Mouse (Mus musculus) thymus, adult 2 months (tissue): ENCODE measurements around the gene Mrtfa.

ENCODE experiments used
- CTCF ChIP-seq: fragments of 200-500 bp; IDR thresholded peaks from 2 replicates; pipeline ENCODE4 v1.5.1; 2012; ENCODE audit warnings: mild to moderate bottlenecking, control low read depth, low read length, moderate library complexity, borderline replicate concordance; ENCODE audit not compliant: control insufficient read depth, poor library complexity, insufficient read depth; ENCODE audit errors: extremely low read depth
- POLR2A ChIP-seq: fragments of 200-500 bp; IDR thresholded peaks from 2 replicates; pipeline ENCODE4 v1.6.1; 2012; ENCODE audit warnings: mild to moderate bottlenecking, low read length, control low read depth, moderate library complexity; ENCODE audit not compliant: control insufficient read depth, poor library complexity, insufficient read depth; ENCODE audit errors: extremely low read depth

DNA sequence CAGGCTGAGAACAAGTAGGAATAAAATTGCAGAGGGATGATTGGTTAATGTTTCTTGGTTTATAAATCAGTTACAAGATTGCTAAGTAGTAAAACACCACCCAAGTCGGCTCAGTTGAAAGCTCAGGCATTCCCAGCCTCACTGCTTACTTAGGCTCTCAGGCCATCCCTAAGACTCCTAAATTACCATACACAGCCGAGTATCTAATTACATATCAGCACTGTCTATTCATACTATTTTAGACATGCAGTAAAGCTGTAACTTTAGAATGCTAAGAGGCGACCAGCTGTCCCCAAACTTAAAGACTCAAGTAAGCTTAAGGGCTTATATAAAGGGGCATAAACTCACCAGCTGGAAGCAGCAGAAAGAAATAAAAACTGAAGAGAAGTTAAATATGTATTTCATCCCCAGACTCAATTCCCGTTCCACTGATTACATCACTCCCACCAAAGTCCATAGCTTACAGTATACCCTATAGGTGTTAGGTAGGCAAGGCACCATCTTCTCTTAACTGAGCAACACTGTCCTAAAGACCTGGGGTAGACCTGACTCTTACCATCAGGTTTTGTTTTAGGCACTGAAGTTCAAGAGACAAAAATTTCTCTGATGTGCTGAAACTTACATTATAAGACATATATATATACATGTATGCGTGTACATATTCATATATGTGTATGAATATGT lies 62.3 kb downstream of the Mrtfa start:
- TF ChIP-seq CTCF (no peak), POLR2A (no peak)
